Mouse (Mus musculus) T-helper 2 cell (primary cell): ENCODE results near the gene Tmem179.

Experiments used
- in situ Hi-C: fragments of 300-600 bp; cut with MboI, MseI; formaldehyde crosslinking; loops from one replicate; pipeline ENCODE4 v1.15.1; 2025; ENCODE audit warnings: high pct_unique_total_duplicates

The Tmem179 gene

GRCm38 (mm10) chr12:112463750-112464444 lies 52.6 kb downstream of the Tmem179 start:
- in situ Hi-C loops = no loop called here

DNA sequence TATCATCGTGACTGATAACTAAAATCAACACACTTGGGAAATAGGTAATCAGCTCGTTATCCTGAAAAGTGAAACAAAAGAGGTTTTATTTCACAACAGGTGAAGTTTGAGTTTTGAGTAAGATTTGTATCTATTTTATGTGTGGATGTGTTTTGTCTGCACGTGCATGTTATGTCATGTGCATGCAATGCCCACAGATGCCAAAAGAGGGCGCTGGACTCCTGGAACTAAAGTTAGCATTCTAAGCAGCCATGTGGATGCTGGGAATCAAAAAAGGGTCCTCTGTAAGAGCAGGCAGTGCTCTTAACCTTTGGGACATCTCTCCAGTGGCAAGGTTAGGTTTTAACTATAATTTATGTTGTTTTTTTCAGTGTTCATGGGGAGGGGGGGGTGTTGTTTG lies 53.3 kb downstream of the Tmem179 start:
- in situ Hi-C loops = no loop called here

DNA sequence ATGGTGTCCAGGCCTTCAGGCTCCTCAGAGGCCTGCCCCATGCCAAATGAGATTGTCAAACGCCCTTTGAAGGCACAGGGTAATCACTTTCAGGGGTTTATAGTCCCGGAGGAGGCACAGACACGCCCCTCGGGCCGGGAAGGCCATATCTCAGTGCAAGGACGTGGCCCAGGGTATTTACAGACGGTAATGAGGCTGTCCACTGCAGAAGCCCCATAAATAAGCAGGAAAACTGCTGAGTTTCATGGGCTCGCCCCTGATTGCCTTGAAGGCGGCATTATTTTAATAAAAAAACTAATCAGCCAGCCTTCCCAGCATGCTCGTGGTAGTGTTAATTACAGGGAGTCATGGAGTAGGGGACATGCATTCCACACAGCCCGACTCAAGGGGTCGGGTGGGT lies 54.1 kb downstream of the Tmem179 start:
- in situ Hi-C loops = no loop called here

GRCm38 (mm10) chr12:112457839-112458238 lies 58.7 kb downstream of the Tmem179 start:
- in situ Hi-C loops = no loop called here

- in situ Hi-C loops = no loop called here
These were observed 60.3 kb downstream of the Tmem179 start for GRCm38 (mm10) chr12:112456144-112456713.

GRCm38 (mm10) chr12:112451826-112452225 lies 64.7 kb downstream of the Tmem179 start:
- in situ Hi-C loops = no loop called here

DNA sequence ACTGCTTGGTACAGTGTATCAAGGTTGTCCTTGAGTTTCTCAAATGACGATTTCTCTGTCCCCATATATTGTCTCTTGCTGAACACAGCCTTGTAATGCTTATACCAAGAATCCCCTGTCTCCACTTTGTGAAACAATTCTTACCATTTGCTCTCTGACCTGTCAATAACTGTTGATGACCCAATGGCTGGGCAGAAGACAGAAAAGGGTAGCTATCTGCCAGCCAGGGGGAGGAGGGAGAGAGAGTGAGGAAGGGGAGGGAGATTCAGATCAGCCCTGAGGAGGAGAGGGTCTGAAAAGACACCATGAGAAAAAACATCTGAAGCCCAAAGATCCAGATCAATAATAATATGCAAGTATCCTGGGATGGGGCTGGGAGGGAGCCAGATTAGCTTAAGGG lies 65.2 kb downstream of the Tmem179 start:
- in situ Hi-C loops = no loop called here

DNA sequence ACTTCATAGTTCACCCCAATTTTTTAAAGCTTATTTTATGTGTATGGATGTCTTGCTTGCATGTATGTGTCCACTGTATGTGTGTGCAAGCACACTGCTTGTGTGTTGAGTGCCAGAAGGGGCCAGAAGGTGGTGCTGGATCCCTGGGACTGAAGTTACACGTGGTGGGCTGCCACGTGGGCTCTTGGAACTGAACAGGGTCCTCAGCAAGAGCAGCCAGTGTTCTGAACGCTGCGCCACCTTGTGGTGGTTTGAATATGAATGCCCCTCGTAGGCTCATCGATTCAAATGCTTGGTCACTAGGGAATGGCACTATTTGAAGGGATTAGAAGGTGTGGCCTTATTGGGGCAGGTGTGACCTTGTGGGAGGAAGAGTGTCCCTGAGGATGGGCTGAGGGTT lies 65.7 kb downstream of the Tmem179 start:
- in situ Hi-C loops = no loop called here
